In the genomic region with DNA sequence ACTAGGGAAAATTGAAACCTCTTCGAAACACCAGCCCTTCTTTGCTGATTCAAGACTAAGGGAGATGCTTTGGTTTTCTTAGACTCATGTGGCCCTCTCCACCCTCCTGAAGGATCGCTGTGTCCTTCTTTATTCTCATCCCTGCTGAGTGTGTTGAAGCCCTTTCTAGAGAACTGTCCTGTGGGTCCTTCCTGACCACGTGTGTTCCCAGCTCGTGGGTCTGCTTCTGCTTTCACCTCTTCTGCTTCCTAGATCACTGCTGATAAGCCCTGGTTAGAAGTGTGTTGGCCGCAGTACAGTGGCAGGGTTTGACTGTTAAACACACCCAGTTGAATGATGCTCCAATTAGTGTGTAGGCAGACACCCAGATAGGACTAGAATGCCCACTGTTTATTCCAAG, we compare ENCODE assay signal across 24 mouse cellular contexts.
"Had no signal": no experiment of that assay in that cellular context is flagged by ENCODE, and none has a peak within 500 bp of the region (broad histone marks: within the 10 kb centered on the region; RNA-seq: fewer than 3 reads in every experiment).

No protein-coding gene starts in this region.

- H3K9me3 ChIP-seq: kidney, embryonic 15.5 days; limb, embryonic 13.5 days; liver, embryonic 12.5 days; liver, embryonic 15.5 days; lung, embryonic 15.5 days; midbrain, embryonic 12.5 days; midbrain, embryonic 15.5 days; neural tube, embryonic 13.5 days had no signal

- ATAC-seq: liver, embryonic 12.5 days; midbrain, embryonic 15.5 days had no signal

- H3K27ac ChIP-seq: kidney, embryonic 15.5 days; left cerebral cortex, adult 2 months; limb, embryonic 13.5 days; liver, embryonic 12.5 days; liver, embryonic 15.5 days; lung, embryonic 15.5 days; midbrain, embryonic 12.5 days; midbrain, embryonic 15.5 days; neural tube, embryonic 13.5 days had no signal

- H3K36me3 ChIP-seq: kidney, embryonic 15.5 days; limb, embryonic 13.5 days; liver, embryonic 12.5 days; liver, embryonic 15.5 days; lung, embryonic 15.5 days; midbrain, embryonic 12.5 days; midbrain, embryonic 15.5 days; neural tube, embryonic 13.5 days had no signal

- H3K4me2 ChIP-seq: kidney, embryonic 15.5 days; limb, embryonic 13.5 days; liver, embryonic 12.5 days; liver, embryonic 15.5 days; lung, embryonic 15.5 days; midbrain, embryonic 12.5 days; midbrain, embryonic 15.5 days; neural tube, embryonic 13.5 days had no signal

- DNase-seq: kidney, adult 11 months; kidney, adult 8-10 months; kidney, postnatal 10 days; kidney, postnatal 36 days; layer of hippocampus, postnatal 36 days; liver; lung, adult 18-20 months; lung, postnatal 10 days; lung, postnatal 4 days; retina, postnatal 1 day; right cerebral cortex, postnatal 25 days; spleen, adult 18-20 months; thymus, adult 18-20 months; thymus, postnatal 14 days; thymus, postnatal 4 days had no signal

- H3K9ac ChIP-seq: kidney, embryonic 15.5 days; limb, embryonic 13.5 days; liver, embryonic 12.5 days; liver, embryonic 15.5 days; lung, embryonic 15.5 days; midbrain, embryonic 12.5 days; midbrain, embryonic 15.5 days; neural tube, embryonic 13.5 days had no signal

- H3K4me1 ChIP-seq: kidney, embryonic 15.5 days; limb, embryonic 13.5 days; lung, embryonic 15.5 days; midbrain, embryonic 12.5 days had no signal

- H3K27me3 ChIP-seq: kidney, embryonic 15.5 days; limb, embryonic 13.5 days; liver, embryonic 12.5 days; liver, embryonic 15.5 days; lung, embryonic 15.5 days; midbrain, embryonic 12.5 days; midbrain, embryonic 15.5 days; neural tube, embryonic 13.5 days had no signal

- H3K4me3 ChIP-seq: kidney, embryonic 15.5 days; left cerebral cortex, adult 2 months; limb, embryonic 13.5 days; liver, embryonic 12.5 days; liver, embryonic 15.5 days; lung, embryonic 15.5 days; midbrain, embryonic 12.5 days; midbrain, embryonic 15.5 days; neural tube, embryonic 13.5 days had no signal
